Mouse (Mus musculus) spleen, postnatal 36 days (tissue): ENCODE results near the gene Tfdp1.
A peak's percentile ranks its signal among the peaks of the same experiment; 100 is the strongest.

Experiments
- DNase-seq, 2 experiments: peaks; one replicate each; pipeline ENCODE4 v3.0.0; 2022; ENCODE audit warnings: low spot score in 2 of 2, mixed read lengths in 1 of 2

Gene Tfdp1

DNA sequence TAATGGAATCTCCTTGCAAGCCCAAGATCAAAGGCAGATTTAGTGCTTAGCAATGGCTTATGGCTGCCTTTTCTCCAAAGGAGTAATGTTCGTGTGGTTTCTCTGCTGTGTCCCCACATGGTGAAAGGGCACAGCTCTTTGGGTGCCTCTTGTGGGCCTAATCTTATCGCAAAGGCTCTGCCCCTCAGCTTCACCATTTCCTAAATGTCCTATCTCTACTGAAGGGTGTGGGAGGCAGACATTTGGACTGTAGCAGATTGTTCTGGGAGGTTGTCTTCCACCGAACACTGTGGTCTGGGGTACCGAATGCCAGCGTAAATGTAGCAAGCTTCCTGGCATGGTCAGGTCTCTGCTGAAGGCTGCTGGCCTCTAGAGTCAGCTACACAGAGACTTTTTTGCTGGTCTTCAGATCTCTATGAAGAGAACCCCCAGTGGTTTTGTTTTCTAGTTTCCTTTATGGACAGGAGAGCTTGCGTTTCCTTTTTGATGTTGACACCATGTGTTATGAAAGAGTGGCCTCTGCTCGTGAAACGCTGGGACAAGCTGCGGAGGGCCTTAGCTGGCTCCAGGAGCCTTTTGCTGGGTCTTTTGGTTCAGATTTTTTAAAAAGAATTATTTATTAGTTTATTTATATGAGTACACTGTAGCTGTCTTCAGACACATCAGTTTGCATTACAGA, 14.7 kb downstream of the Tfdp1 start:
- no peak for DNase-seq

DNA sequence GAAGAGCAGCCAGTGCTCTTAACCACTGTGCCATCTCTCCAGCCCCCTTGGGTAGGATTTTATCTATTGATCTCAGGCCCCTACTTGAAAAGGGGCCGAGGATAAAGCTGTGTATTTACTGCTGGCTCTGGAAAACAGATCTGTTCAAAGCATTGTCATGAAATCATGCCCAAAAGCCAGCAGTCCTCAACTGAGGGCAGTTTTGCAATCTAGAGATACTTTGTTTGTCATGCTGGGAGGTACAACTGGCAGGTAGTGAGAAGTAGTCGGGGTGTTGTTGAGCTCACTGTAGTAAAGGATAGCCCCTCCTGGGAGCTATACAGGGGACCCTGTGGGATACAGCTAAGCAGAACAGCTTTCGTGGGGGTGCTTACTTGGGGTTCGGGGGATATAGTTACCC, 15.3 kb downstream of the Tfdp1 start:
- no peak for DNase-seq

DNA sequence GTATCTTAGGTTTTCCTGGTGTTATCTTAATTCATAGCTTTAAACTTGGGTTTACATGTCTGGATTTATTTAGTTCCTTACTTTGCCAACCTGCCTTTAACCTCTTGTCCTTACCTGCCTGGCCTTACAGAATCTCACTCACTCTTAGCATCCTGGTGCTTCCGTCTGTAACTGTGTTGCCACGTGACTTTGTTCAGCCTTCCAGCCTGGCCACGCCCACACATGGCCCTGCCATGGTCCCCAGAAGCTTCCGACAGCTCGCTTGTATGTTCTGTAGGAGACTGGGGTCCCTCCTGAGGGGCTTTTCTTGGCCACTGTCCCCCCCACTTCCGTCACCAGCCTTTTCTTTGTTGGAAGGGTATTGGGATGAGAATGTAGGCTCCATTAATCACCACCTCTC, 17.7 kb downstream of the Tfdp1 start:
- DNase-seq = no peak

DNA sequence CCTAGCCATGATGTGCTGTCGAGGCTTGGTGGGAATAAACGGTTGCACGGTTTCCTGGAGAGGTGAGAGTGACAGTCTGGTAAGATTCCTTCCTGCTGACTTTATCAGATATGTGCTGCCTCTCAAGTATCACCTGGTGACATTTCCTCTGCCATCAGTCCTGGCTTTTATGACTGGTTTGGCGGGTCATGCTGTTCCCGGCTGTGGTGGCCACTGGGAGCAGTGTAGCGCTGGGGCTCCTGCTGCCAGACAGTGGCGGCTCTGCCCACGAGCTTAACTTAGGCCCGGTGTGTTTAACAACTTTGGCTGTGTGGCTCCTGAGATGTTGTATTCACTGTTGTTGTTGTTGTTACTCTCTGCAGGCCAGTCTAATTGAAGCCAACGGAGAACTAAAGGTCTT, 18.1 kb downstream of the Tfdp1 start:
- DNase-seq = no peak

DNA sequence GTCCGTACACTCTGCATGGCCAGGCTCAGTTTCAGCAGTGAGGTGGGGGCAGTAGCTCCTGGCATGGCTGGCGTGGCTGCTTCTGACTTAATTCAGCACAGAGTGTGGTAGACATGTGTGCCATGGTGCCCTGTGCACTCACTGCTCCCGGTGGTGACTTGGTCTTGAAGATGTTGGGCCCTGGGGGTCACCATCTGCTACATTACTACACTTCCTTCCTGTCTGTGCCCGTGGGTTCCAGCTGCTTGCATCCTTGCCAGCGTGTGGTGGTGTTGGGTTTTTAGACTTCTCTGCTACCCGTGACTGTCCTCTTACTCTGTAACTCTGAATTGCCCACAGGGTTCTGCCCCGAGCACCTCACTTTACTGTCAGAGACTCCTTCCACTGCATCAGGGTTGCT, 21.7 kb downstream of the Tfdp1 start:
- DNase-seq = no peak

DNA sequence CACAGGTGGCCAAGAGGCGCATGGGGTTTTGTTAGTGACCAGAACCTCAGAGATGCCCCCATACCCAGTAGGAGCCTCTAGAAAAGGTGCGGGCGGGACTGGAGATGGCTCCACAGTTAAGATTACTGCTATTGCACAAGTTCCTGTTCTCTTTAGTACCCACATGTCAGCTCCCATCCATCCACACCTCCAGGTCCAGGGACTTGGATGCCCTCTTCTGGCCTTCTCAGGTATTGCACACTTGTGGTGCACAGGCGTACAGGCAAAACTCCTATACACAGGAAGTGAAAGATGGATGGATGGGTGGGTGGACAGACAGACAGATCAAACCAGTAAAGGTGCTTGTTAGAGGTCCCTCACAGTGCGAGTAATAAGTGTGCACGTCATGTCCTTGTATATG, 23.3 kb downstream of the Tfdp1 start:
- no peak for DNase-seq

DNA sequence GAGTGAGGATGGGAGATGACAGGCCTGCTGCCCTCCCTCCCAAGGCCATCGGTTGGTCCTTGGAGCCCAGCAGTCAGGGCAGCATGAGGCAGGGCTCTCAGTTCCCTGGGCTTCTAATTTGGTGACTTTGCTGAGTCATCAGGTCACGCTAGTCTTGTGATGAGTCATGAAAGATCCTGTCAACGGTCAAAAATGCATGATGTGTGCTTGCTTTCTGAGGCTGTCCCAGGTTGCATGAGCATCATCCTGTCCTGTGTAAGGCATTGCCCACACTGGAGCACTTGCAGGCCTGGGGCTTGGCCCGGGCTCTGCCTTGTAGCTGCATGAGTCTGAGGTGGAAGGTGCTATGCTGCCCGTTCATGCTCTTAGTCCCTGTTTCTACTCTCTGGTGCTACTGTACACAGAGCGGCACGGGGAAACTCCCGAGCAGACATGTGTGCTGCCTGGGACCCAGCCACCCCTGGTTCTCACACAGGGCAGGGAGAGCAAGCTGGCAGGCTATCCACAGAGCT, 34.7 kb downstream of the Tfdp1 start:
- DNase-seq = no peak

DNA sequence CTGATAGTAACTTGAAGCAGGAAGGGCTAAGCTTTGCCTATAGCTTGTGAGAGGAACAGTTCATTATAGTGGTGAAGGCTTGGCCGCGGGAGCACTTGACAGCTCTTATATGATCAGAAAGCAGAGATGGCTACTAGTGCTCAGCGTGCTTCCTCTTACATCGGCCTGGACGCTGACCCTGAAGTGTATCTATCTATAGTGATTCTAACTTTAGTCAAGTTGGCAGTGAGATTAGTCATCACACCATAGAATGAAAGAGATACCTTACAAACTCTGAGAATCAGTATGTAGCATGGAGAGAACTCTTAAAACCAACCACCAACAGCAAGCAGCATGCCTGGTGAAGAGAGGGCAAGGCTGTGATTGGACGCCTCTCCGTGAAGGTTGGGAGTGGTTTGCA, 43.1 kb downstream of the Tfdp1 start:
- DNase-seq = no peak

DNA sequence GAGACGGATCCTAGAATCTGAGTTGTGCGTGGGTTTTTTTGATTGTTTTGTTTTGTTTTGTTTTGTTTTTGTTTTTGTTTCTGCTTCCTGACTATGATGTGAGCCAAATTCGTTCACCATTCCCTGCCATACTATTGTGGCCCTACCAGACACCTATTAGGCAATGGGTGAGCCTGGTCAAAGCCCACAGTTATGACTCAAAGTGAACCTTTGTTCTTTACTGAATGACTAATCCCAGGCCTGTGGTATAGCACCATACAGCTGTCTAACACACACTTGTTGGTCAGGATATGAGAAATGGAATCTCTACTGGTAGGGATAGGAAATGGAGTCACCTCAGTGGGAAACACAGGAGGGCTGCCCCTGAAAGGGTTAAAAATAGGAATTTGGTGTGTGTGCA, 44.0 kb downstream of the Tfdp1 start:
- DNase-seq = no peak

DNA sequence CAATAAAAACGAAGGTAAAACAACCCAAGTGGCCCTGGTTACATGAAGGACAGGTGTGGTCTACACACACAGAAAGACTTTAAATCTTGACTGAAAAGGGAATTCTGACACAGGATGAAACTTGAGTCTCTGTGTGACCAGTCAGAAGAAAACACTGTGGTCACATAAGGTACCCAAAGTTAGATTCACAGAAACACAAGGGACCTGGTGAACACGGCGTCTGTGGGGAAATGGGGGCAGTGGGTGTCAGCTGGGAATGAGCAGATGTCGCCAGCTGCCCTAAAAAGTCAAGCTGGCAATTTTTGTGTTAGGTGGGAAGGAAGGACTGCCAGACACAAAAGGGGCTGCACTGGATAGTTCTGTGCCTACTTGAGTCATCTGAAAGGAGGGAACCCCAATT, 44.4 kb downstream of the Tfdp1 start:
- no peak for DNase-seq

DNA sequence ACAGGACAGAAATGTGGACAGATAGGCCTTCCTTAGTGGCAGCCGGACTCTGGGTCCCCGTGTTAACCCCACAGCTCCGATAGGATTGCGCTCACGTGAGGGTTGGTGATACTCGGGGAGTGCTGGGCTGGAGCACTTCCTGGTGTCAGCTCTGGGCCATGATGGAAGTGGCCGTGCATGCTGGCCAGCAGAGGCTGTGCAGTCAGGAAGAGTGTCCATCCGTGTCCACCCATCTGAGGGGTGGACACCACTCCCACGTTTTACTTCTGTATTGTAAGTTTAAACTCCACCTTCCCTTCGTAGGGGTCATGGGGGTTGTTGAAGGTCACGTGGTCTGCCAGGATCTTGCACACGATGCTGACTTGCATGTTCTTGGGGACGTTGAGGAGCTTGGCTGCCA, 47.8 kb downstream of the Tfdp1 start:
- no peak for DNase-seq

DNA sequence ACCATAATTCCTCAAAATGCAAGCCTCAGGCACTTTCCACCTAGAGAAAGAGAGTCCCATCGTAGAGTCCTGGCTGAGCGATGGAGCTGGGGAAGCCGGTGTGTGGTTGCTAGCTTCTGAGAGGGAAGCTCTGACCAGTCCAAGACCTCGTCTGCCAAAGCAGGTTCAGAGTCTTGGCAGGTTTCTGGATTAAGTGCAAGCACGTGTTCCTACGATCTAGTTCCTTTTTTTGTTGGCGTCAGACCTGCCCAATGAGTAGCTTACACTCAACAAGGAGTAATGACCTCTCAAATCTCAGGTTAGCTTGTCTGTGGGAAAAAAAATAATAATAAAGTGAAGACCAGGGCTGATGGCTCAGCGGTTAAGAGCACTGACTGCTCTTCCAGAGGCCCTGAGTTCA, 49.2 kb downstream of the Tfdp1 start:
- no peak for DNase-seq

DNA sequence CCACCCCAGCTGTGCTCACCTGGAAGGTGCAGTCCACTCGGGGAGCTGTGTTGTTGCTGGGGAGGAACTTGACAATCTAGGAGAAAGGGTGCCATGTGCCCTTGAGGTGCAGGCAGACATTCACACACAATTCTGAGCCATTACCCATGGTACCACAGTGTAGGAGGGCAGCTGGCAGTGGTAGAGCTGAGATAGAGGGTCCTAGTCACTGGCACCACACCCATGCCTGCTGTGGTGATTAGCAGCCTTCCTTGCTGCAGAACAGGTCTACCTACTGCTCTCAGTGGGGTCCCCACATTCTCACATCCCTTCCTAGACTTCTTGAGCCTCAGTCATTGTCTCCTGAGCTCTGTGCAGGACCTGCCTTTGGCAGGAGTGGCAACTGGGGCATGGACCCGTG, 50.2 kb downstream of the Tfdp1 start:
- no peak for DNase-seq

DNA sequence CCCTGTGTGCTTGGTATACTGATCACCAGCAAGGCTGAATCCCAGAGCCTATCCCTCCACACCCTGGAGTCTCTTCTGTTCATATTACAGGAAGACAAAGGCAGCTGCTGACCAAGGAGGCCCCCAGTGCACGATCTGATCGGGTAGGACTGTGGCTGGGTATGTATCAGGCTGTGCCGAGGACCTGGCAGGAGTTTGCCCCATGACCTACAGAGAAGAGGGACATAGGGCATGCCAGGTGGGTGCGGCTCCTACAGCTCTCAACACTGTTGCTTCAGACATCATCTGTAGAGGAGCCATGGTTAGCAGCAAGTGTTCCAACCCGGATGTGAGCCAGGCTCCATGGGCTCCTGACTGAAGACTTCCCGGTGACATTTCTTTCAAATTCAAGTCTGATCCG, 55.3 kb downstream of the Tfdp1 start:
- DNase-seq = no peak

DNA sequence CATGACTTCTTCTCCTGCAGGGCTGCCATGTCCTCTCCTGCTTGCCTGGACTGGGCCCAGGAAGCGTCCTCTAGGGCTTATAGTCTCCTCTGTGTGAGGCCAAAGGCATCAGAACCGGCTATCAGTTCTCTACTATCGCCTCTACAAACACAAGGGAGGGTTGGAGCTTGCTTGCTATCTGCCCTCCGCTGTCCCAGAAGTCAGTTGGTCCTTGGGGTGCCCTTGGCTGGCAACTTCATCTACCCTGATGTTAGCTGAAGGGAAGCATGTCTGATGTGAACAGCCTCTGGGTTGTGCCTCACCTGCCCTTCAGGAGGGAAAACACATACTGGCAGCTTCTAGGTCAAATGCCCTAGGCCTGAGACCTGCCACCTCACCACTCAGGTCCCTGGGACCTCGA, 58.2 kb downstream of the Tfdp1 start, which contains the start of gene Atp4b:
TSS of gene Atp4b (minus strand) at position 101 of the 400 bp plus-strand sequence.
- no peak for DNase-seq

DNA sequence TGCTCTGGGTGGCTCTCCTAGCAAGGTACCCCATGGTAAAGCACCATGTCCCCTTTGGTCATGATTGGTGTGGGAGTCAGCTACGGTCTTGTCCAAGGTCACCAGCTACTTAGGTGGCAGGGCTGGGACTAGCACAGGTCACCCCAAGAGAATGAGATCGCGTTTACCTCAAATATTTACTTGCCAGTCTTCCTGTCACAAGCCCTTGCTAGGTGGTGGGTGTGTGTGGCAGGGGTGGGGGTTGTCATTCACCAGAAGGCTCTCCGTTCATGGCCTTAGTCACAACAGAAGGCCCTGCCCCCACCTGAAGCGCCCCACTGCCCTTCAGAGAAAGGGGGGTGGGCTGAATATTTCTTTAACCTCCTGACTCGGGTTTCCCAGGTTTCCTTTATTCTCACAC, 65.0 kb downstream of the Tfdp1 start:
- DNase-seq = no peak

DNA sequence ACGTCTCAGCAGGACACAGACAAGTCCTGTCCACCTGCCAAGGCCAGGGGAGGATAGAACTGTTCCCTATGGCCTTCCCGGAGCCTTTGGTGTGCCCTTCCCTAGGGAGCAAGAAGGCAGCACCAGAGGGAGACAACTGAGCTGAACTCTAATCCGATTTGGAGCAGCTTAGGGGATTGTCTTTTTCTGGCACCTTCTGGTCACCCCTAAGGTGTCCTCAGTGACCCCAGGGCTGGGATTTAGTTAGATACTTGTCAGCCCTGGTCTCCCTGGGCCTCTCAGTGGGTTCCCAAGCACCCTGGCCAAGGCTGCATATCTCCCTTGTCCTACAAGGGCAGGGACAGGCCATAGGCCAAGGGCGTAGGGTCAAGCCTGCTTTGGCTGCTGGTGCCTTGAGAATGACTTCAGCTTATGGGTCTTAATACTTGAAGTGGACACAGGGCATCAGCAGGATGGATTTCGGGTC, 66.1 kb downstream of the Tfdp1 start, which contains the start of gene Grk1:
TSS of gene Grk1 (plus strand) at position 416 of the 466 bp plus-strand sequence.
- DNase-seq = no peak

DNA sequence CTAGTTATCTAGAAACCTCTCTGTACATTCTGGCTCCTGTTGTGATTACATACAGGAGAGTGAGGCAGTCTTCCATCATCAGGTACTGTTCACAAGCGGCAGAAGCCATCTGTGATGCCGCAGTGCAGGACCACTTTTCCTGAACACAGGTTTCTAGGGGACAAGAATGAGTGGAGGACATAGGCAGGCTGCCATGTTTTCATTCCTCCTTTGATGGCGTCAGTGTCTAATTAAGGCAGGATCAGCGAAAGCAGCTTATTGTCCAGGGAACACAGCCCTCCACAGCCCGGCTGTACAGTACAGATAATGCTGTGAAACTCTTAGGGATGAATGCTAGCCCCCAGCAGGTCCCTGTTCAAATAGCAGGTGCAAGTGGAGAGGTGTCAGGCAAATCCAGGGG, 67.5 kb downstream of the Tfdp1 start:
- no peak for DNase-seq

DNA sequence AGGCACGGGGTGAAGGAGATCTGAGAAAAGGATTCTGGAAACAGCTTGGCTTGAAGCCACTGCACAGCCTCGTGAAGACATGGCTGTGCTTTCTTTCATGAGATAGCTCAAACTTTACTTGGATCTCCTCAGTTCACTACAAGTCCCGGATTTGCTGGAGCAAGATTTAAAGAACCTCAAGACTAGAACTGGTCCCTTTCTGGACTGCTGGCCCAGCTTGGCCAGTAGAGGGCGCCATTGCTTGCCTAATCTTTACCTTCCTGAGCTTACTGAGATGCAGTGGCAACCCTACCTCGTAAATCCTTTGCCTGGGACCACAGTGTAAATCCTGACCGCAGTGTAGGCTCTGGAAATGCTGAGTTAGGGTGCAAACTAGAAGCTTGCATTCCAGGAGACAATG, 73.0 kb downstream of the Tfdp1 start:
- peak; percentile 17 to 19 for DNase-seq

DNA sequence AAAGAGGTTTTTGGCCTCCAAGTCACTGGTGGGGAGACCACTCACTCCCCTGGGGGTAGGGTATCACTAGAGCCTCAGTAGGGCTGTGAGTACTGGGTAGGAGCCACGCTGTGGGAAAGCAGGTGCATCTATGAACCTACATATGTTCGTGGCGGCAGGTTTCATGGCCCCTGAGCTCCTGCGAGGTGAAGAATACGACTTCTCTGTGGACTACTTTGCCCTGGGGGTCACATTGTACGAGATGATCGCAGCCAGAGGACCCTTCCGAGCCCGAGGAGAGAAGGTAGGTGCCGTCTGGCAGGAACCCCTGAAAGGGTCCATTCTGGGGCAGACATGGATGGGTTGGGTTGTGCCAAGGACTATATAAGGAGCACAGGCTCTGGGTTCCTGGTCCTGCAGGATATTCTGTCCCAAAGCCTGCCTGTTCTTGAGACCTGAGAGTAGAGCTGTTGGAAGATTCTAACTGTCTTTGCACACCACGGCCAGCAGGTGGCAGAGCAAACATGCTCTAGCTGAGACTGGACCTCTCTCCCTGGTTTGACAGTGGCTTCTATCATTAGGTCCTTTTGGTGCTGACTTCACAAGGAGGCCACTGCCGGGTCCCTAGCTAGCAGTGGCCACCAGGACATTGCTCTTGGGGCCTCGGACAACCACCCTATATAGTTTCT, 74.5 kb downstream of the Tfdp1 start:
- DNase-seq = peak in 1 of 2 experiments; percentile 28

DNA sequence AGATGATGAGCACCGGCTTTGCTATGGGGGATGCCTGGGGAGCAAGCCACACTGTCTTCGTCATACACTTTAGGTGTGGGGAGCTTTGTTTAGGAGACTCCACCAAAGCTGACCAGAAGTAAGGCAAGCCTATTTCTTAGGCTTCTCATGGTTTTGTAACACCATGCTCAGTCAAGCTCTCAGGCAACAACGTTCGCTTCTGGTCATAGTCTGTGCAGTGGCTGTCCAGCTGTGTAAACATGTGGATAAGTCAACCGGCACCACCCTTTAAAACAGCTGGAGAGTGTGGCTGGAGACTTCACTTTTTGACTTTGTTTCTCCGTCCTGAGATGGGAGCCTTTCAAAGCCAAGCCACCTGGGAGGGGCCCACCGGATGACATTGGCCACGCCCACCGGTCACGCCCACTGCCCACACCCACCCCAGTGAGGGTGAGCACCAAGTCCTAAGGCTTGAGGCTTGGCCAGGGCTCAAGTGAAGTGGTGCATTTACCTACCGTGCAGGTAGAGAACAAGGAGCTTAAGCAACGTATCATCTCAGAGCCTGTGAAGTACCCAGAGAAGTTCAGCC, 75.4 kb downstream of the Tfdp1 start:
- no peak for DNase-seq

DNA sequence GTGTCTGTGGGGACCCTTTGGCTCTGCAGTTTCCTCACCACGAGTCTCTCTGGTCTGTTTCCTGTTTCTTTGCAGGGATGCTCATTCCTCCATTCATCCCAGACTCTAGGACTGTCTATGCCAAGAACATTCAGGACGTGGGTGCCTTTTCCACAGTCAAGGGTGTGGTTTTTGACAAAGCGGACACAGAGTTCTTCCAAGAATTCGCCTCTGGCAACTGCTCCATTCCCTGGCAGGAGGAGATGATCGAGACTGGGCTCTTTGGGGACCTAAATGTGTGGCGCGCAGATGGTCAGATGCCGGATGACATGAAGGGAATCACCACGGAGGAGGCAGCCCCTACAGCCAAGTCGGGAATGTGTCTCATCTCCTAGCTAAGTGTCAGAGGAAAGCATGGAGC, 77.3 kb downstream of the Tfdp1 start:
- no peak for DNase-seq

DNA sequence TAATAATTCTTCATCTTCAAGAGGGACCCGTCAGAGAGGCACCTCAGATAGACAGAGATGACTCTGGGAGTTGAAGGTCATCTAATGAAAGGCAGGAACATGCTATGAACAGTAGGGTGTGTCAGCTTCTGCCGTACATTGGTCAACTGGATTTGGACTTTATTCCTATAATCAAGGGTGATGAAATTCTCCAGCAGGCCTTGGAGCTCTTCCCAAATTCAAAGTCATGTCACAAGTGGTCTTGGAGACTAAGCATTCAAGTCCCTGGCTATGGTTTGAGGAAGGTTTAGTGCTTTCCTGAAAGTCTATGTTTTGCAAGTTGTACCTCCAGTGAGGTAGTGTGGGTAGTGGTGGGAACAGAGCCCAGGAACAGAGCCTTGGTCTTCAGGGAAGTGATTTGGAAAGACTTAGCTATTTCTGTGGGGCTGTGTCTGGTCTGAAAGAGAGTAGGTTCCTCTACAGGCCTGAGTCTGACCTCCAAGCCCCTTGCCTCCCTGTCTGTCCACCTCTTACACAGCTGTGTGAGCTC, 80.6 kb downstream of the Tfdp1 start:
- DNase-seq = no peak
